9 mouse cellular contexts compared by ENCODE assay signal in the genomic region with DNA sequence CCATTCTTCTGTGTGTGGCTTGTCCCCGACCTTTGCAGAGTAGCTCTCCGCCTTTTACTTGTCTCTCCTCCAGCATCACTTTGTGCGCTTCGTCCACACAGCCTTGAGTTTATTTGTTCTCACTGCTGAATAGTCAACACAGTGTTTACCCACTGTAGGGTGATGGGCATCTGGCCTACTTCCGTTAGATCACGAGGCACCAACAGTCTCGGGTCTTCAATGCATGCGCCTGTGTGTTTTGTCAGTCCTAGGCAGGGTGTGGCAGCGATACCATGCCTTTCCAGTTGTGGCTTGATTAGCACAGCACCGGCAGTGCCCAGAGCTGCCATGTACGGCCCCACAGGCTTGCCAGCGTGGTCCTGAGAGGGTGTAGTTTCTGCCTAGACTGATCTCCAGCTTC. TPM values are rescaled to one million over a fixed set of nuclear protein-coding genes. Genes with fewer than 3 reads are reported as not detected.
DNase-seq lines count a peak whose midpoint lies in the region; ATAC-seq and TF ChIP-seq lines count a peak whose summit lies in the region.
"Had no signal": no experiment of that assay in that cellular context is flagged by ENCODE, and none has a peak within 500 bp of the region (broad histone marks: within the 10 kb centered on the region; RNA-seq: fewer than 3 reads in every experiment).

No protein-coding gene starts in this region.

- no peak overlapping the region for H3K4me2 ChIP-seq in forebrain, embryonic 13.5 days
- no peak overlapping the region for H3K4me2 ChIP-seq in midbrain, postnatal 0 days (ENCODE audit: low read depth, low read length, poor library complexity, severe bottlenecking)
- H3K4me2 ChIP-seq in midbrain, embryonic 14.5 days (ENCODE audit: low read length) = no peak overlapping the region
- no peak overlapping the region for H3K4me2 ChIP-seq in stomach, embryonic 15.5 days

- WGBS in forebrain, embryonic 13.5 days = 61% methylated on average over 12 of the region's 12 CpGs
- WGBS in forebrain, embryonic 10.5 days = 83% methylated on average over 12 of the region's 12 CpGs
- 65% methylated on average over 12 of the region's 12 CpGs for WGBS in midbrain, postnatal 0 days
- 70% methylated on average over 12 of the region's 12 CpGs for WGBS in midbrain, embryonic 14.5 days
- 53% methylated on average over 12 of the region's 12 CpGs for WGBS in stomach, embryonic 15.5 days

- peaks cover 76% of the 10 kb centered on the region for H3K4me1 ChIP-seq in forebrain, embryonic 13.5 days
- H3K4me1 ChIP-seq in forebrain, embryonic 10.5 days = peaks cover 68% of the 10 kb centered on the region
- H3K4me1 ChIP-seq in midbrain, postnatal 0 days (ENCODE audit: insufficient read depth, low read length) = peaks cover 16% of the 10 kb centered on the region
- H3K4me1 ChIP-seq in midbrain, embryonic 14.5 days (ENCODE audit: control insufficient read depth, insufficient read depth, low read length) = peaks cover 37% of the 10 kb centered on the region
- peaks cover 65% of the 10 kb centered on the region for H3K4me1 ChIP-seq in stomach, embryonic 15.5 days

- TF ChIP-seq CTCF in midbrain, postnatal 0 days (IDR thresholded peaks at IDR 0.05) = no peak

- no peak for DNase-seq in forebrain, embryonic 10.5 days (ENCODE audit: extremely low spot score, low spot score)
- no peak for DNase-seq in midbrain, postnatal 0 days (ENCODE audit: low spot score)
- no peak for DNase-seq in midbrain, embryonic 14.5 days
- DNase-seq in liver = peak; percentile 66
- no peak for DNase-seq in kidney, adult 11 months
- no peak for DNase-seq in layer of hippocampus, postnatal 10 days (ENCODE audit: low spot score in 2 of 2)
- DNase-seq: gastrocnemius, postnatal 10 days had no signal

- H3K4me3 ChIP-seq in forebrain, embryonic 13.5 days = no peak overlapping the region
- no peak overlapping the region for H3K4me3 ChIP-seq in forebrain, embryonic 10.5 days
- no peak overlapping the region for H3K4me3 ChIP-seq in midbrain, postnatal 0 days (ENCODE audit: low read depth, low read length)
- no peak overlapping the region for H3K4me3 ChIP-seq in midbrain, embryonic 14.5 days (replicated peaks; ENCODE audit: low read depth, low read length)
- H3K4me3 ChIP-seq in stomach, embryonic 15.5 days (replicated peaks) = no peak overlapping the region

- H3K9me3 ChIP-seq in forebrain, embryonic 13.5 days (replicated peaks) = no peaks in the 10 kb centered on the region
- H3K9me3 ChIP-seq in forebrain, embryonic 10.5 days = peaks cover 17% of the 10 kb centered on the region; the same call in 1 of the 2 replicates
- H3K9me3 ChIP-seq in midbrain, postnatal 0 days (ENCODE audit: low read length) = no peaks in the 10 kb centered on the region
- no peaks in the 10 kb centered on the region for H3K9me3 ChIP-seq in midbrain, embryonic 14.5 days (ENCODE audit: control insufficient read depth, low read length)
- no peaks in the 10 kb centered on the region for H3K9me3 ChIP-seq in stomach, embryonic 15.5 days

- 0 out of 2 replicates have a peak overlapping the region, but pooled peaks have one; percentile 12 for H3K27ac ChIP-seq in forebrain, embryonic 13.5 days
- no peak overlapping the region for H3K27ac ChIP-seq in forebrain, embryonic 10.5 days
- H3K27ac ChIP-seq in midbrain, postnatal 0 days (ENCODE audit: low read depth, low read length) = peak overlapping the region; percentile 1; the same call in 1 of the 2 replicates
- H3K27ac ChIP-seq in midbrain, embryonic 14.5 days (replicated peaks; ENCODE audit: low read depth, low read length) = no peak overlapping the region
- H3K27ac ChIP-seq in stomach, embryonic 15.5 days = peak overlapping the region; percentile 63

- peaks cover 15% of the 10 kb centered on the region for H3K36me3 ChIP-seq in forebrain, embryonic 13.5 days (ENCODE audit: poor library complexity, severe bottlenecking)
- H3K36me3 ChIP-seq in forebrain, embryonic 10.5 days (replicated peaks) = peaks cover 53% of the 10 kb centered on the region
- H3K36me3 ChIP-seq in midbrain, postnatal 0 days (ENCODE audit: insufficient read depth, low read length) = no peaks in the 10 kb centered on the region
- H3K36me3 ChIP-seq in midbrain, embryonic 14.5 days (ENCODE audit: control insufficient read depth, insufficient read depth, low read length) = no peaks in the 10 kb centered on the region
- peaks cover 4% of the 10 kb centered on the region; the same call in 1 of the 2 replicates for H3K36me3 ChIP-seq in stomach, embryonic 15.5 days

- no peak for ATAC-seq in forebrain, embryonic 13.5 days
- ATAC-seq in midbrain, postnatal 0 days (ENCODE audit: low FRiP score) = no peak
- ATAC-seq in midbrain, embryonic 14.5 days (ENCODE audit: low FRiP score, low TSS enrichment) = no peak
- peak; percentile 36; the same call in 1 of the 2 replicates for ATAC-seq in stomach, embryonic 15.5 days (ENCODE audit: insufficient read depth, low FRiP score, low read depth)

- H3K27me3 ChIP-seq in forebrain, embryonic 13.5 days = no peaks in the 10 kb centered on the region
- H3K27me3 ChIP-seq in forebrain, embryonic 10.5 days (ENCODE audit: poor library complexity, severe bottlenecking) = no peaks in the 10 kb centered on the region
- no peaks in the 10 kb centered on the region for H3K27me3 ChIP-seq in midbrain, postnatal 0 days (ENCODE audit: insufficient read depth, low read length)
- H3K27me3 ChIP-seq in midbrain, embryonic 14.5 days (ENCODE audit: control insufficient read depth, insufficient read depth, low read length) = no peaks in the 10 kb centered on the region
- no peaks in the 10 kb centered on the region for H3K27me3 ChIP-seq in stomach, embryonic 15.5 days (replicated peaks)

- no peak overlapping the region for H3K9ac ChIP-seq in forebrain, embryonic 13.5 days
- H3K9ac ChIP-seq in midbrain, postnatal 0 days (replicated peaks; ENCODE audit: low read length, poor library complexity, severe bottlenecking) = no peak overlapping the region
- H3K9ac ChIP-seq in midbrain, embryonic 14.5 days (replicated peaks; ENCODE audit: low read length) = no peak overlapping the region
- H3K9ac ChIP-seq in stomach, embryonic 15.5 days = no peak overlapping the region

RNA-seq across cellular contexts. Expression of gene Prrc2b, which starts 13.6 kb away (rescaled TPM):
- 53.0 and 57.4 TPM in 2 replicates for polyA plus RNA-seq in forebrain, embryonic 13.5 days (2015; fragmentation: Nextera tagmentation; extraction: Ambion mirVana)
- 48.2 and 50.1 TPM in 2 replicates for polyA plus RNA-seq in forebrain, embryonic 10.5 days (2016; fragmentation: Nextera tagmentation; extraction: Ambion mirVana)
- total RNA-seq in midbrain, postnatal 0 days (2014; rRNA removed) = 164 and 215 TPM in 2 replicates
- 51.5 and 65.9 TPM in 2 replicates for polyA plus RNA-seq in midbrain, postnatal 0 days (2015; fragmentation: Nextera tagmentation; extraction: Ambion mirVana)
- 121 and 141 TPM in 2 replicates for polyA plus RNA-seq in midbrain, embryonic 14.5 days (2014; fragmentation: Nextera tagmentation; extraction: Ambion mirVana)
- 43.7 and 48.2 TPM in 2 replicates for polyA plus RNA-seq in stomach, embryonic 15.5 days (2015; fragmentation: Nextera tagmentation; extraction: Ambion mirVana)
- 100 to 1,000 TPM; 272 to 279 TPM for total RNA-seq in layer of hippocampus, postnatal 10 days (2021)

Comparison
In these comparisons a context has a peak if more than half of its experiments do, and no peak if none do; other contexts are left out.
1. H3K27ac ChIP-seq: peak in forebrain, embryonic 13.5 days (single experiment), midbrain, postnatal 0 days (single experiment) and stomach, embryonic 15.5 days (single experiment); none in forebrain, embryonic 10.5 days (single experiment) and midbrain, embryonic 14.5 days (single experiment).